Mouse (Mus musculus) brain, embryonic 14.5 days (tissue): ENCODE results near the gene Gm12185.

Experiments used
- CTCF ChIP-seq: fragments of 200-500 bp; IDR thresholded peaks from 2 replicates; pipeline ENCODE4 v1.5.1; 2012; ENCODE audit warnings: inconsistent platforms, mild to moderate bottlenecking, moderate library complexity, borderline replicate concordance; ENCODE audit not compliant: insufficient read depth, insufficient read length; ENCODE audit errors: extremely low read depth
- POLR2A ChIP-seq: fragments of 200-500 bp; IDR thresholded peaks from 2 replicates; pipeline ENCODE4 v1.6.1; 2012; ENCODE audit warnings: mild to moderate bottlenecking, inconsistent platforms, borderline replicate concordance; ENCODE audit not compliant: poor library complexity, insufficient read depth, insufficient read length, severe bottlenecking; ENCODE audit errors: extremely low read depth

- no peak for TF ChIP-seq CTCF
- no peak for TF ChIP-seq POLR2A
These were observed 119.2 kb downstream of the Gm12185 start for GRCm38 (mm10) chr11:48872695-48873300.
